Mouse (Mus musculus) ES-E14 (cell line): ENCODE measurements around the gene Gm21972. TPM values are rescaled to one million over a fixed set of nuclear protein-coding genes. Genes with fewer than 3 reads are reported as not detected.

Experiments
- DNase-seq: peaks from one replicate; pipeline ENCODE4 v3.0.0-alpha.2; 2013; ENCODE audit warnings: low read depth, low spot score
- H3K27ac ChIP-seq: 2 replicates; pipeline ENCODE4 v1.5.1; 2012; ENCODE audit warnings: low read depth, mild to moderate bottlenecking, low read length, moderate library complexity, mixed read lengths; ENCODE audit not compliant: poor library complexity, insufficient read depth, severe bottlenecking
- H3K36me3 ChIP-seq: 2 replicates; pipeline ENCODE4 v1.6.1; 2012; ENCODE audit warnings: mild to moderate bottlenecking, low read length, moderate library complexity, mixed read lengths; ENCODE audit not compliant: control insufficient read depth, poor library complexity, insufficient read depth, severe bottlenecking
- H3K4me1 ChIP-seq, 2 experiments: fragments of 150-350 bp in 1 of 2; sonication (generic) in 1 of 2; 2 replicates each; pipeline ENCODE4 v1.6.1; 2012; ENCODE audit warnings: low read length in 2 of 2, mild to moderate bottlenecking in 1 of 2, mixed read lengths in 1 of 2; ENCODE audit not compliant: control insufficient read depth in 2 of 2, insufficient read depth in 2 of 2, poor library complexity in 1 of 2
- H3K4me3 ChIP-seq, 2 experiments: fragments of 150-350 bp in 1 of 2; sonication (generic) in 1 of 2; 2 replicates each; pipeline ENCODE4 v1.5.1; 2012; ENCODE audit warnings: low read length in 2 of 2, low read depth in 1 of 2, mild to moderate bottlenecking in 1 of 2, mixed read lengths in 1 of 2; ENCODE audit not compliant: insufficient read depth in 1 of 2, poor library complexity in 1 of 2, severe bottlenecking in 1 of 2
- H3K9ac ChIP-seq: 2 replicates; pipeline ENCODE4 v1.6.1; 2012; ENCODE audit warnings: low read depth, mild to moderate bottlenecking, low read length, mixed read lengths; ENCODE audit not compliant: poor library complexity, insufficient read depth, severe bottlenecking
- H3K9me3 ChIP-seq: fragments of 150-350 bp; sonication (generic); 2 replicates; pipeline ENCODE4 v1.6.1; 2012; ENCODE audit warnings: low read depth, mild to moderate bottlenecking, low read length; ENCODE audit not compliant: control insufficient read depth, insufficient read depth
- CHD2 ChIP-seq: IDR thresholded peaks from 2 replicates; pipeline ENCODE4 v1.6.1; 2014; ENCODE audit warnings: mild to moderate bottlenecking, low read depth, low read length, inconsistent platforms
- HCFC1 ChIP-seq: IDR thresholded peaks from 2 replicates; pipeline ENCODE4 v1.6.1; 2012; ENCODE audit warnings: low read length, inconsistent platforms, borderline replicate concordance; ENCODE audit not compliant: insufficient read depth
- MAFK ChIP-seq: IDR thresholded peaks from 2 replicates; pipeline ENCODE4 v1.6.1; 2014; ENCODE audit warnings: mild to moderate bottlenecking, low read depth, low read length, inconsistent platforms; ENCODE audit not compliant: insufficient read depth
- ZC3H11A ChIP-seq: IDR thresholded peaks from 2 replicates; pipeline ENCODE4 v1.6.1; 2012; ENCODE audit warnings: low read depth, mild to moderate bottlenecking, inconsistent platforms, low read length, borderline replicate concordance
- ZNF384 ChIP-seq: IDR thresholded peaks from 2 replicates; pipeline ENCODE4 v1.6.1; 2012; ENCODE audit warnings: low read depth, low read length, inconsistent platforms
- in situ Hi-C, 2 experiments: fragments of 600-800 bp; cut with MboI; formaldehyde crosslinking; loops; one replicate each; pipeline ENCODE4 v1.15.1; 2025; ENCODE audit warnings: low sequenced_read_pairs in 2 of 2, inconsistent platforms in 1 of 2; ENCODE audit not compliant: unreplicated experiment in 2 of 2
- total RNA-seq: library from RNA; depleted of rRNA; stranded (reverse); fragments of 300-350 nt; gene quantifications from 2 replicates; pipeline ENCODE4 v1.2.3, GENCODE M21; 2012

Gm21972 gene
- total RNA-seq, 1 experiment = not detected

GRCm38 (mm10) chr1:86174602-86175001 is 41.2 kb downstream of the Gm21972 start:
- no peak for TF ChIP-seq CHD2
- no peak for TF ChIP-seq ZNF384

GRCm38 (mm10) chr1:86176066-86176465 is 42.6 kb downstream of the Gm21972 start:
- Histone ChIP-seq H3K4me1 (peaks cover 0 to under 1% of the 10 kb centered on the region in 2 experiments; a peak in 1 of 4 replicates), H3K4me3 (no peak overlapping the region), H3K36me3 (peaks cover 5% of the 10 kb centered on the region), H3K27ac (no peak overlapping the region), H3K9ac (no peak overlapping the region), H3K9me3 (no peaks in the 10 kb centered on the region)
- TF ChIP-seq CHD2 (no peak), HCFC1 (no peak), ZC3H11A (no peak), MAFK (no peak), ZNF384 (no peak)
- no peak for DNase-seq
- in situ Hi-C loops = no loop called here

More at GRCm38 (mm10) chr1:86174602-86175001, 41.2 kb downstream of the Gm21972 start:
- DNase-seq = no peak
- no peak overlapping the region for H3K4me3 ChIP-seq
- H3K36me3 ChIP-seq = peaks cover 7% of the 10 kb centered on the region
- no peak overlapping the region for H3K9ac ChIP-seq
- H3K4me1 ChIP-seq = no peaks in the 10 kb centered on the region
- H3K9me3 ChIP-seq = no peaks in the 10 kb centered on the region
- H3K27ac ChIP-seq = no peak overlapping the region
- in situ Hi-C loops = no loop called here

GRCm38 (mm10) chr1:86178462-86179253 is 45.2 kb downstream of the Gm21972 start:
- Histone ChIP-seq H3K36me3 (no peaks in the 10 kb centered on the region), H3K4me3 (no peak overlapping the region), H3K9me3 (no peaks in the 10 kb centered on the region), H3K4me1 (peaks cover 3 to 15% of the 10 kb centered on the region in 2 experiments; a peak in 2 of 4 replicates), H3K27ac (no peak overlapping the region), H3K9ac (no peak overlapping the region)
- TF ChIP-seq HCFC1 (peak; percentile 69; the same call in 1 of the 2 replicates), ZC3H11A (peak; percentile 92), ZNF384 (peak; percentile 60; the same call in 1 of the 2 replicates), MAFK (no peak), CHD2 (no peak)
- DNase-seq = peak; percentile 78
- in situ Hi-C loops = no loop called here

GRCm38 (mm10) chr1:86182004-86182709 is 48.7 kb downstream of the Gm21972 start:
- H3K36me3 ChIP-seq = no peaks in the 10 kb centered on the region; the same call in 1 of the 2 replicates
- H3K9me3 ChIP-seq = no peaks in the 10 kb centered on the region
- in situ Hi-C loops = loop anchor here in 1 of 2 experiments (10.0 kb wide), 1 partner anchor 153 kb away; no protein-coding TSS in a partner anchor
- H3K4me3 ChIP-seq = no peak overlapping the region
- no peak overlapping the region for H3K27ac ChIP-seq
- no peak for DNase-seq
- peaks cover 7 to 23% of the 10 kb centered on the region in 2 experiments for H3K4me1 ChIP-seq
- TF ChIP-seq ZNF384 = no peak
- TF ChIP-seq ZC3H11A = no peak
- TF ChIP-seq MAFK = no peak
- no peak for TF ChIP-seq HCFC1
- no peak for TF ChIP-seq CHD2
- no peak overlapping the region for H3K9ac ChIP-seq
